Mouse (Mus musculus) heart, postnatal 0 days (tissue): ENCODE data around the gene Arl6ip5. TPM values are rescaled to one million over a fixed set of nuclear protein-coding genes. Genes with fewer than 3 reads are reported as not detected.

Experiments
- ATAC-seq: fragments of 200-750 bp; cut with Nextera tagmentation; 2 replicates; pipeline ENCODE4 v1.8.0; 2017; ENCODE audit warnings: low read depth, moderate number of reproducible peaks, moderate library complexity; ENCODE audit not compliant: insufficient read depth
- DNase-seq: peaks from one replicate; pipeline ENCODE4 v3.0.0-alpha.2; 2016; ENCODE audit warnings: low spot score
- H3K27ac ChIP-seq: fragments of 300-500 bp; sonication (generic); 2 replicates; pipeline ENCODE4 v1.5.1; 2014; ENCODE audit warnings: low read depth, mild to moderate bottlenecking
- H3K27me3 ChIP-seq: fragments of 300-500 bp; sonication (generic); 2 replicates; pipeline ENCODE4 v1.6.1; 2014; ENCODE audit warnings: low read length, mixed read lengths; ENCODE audit not compliant: control insufficient read depth, insufficient read depth
- H3K36me3 ChIP-seq: fragments of 300-500 bp; sonication (generic); replicated peaks from 2 replicates; pipeline ENCODE4 v1.6.1; 2014; ENCODE audit warnings: low read length, mixed read lengths; ENCODE audit not compliant: control insufficient read depth, insufficient read depth
- H3K4me1 ChIP-seq: fragments of 300-500 bp; sonication (generic); 2 replicates; pipeline ENCODE4 v1.6.1; 2014; ENCODE audit warnings: antibody characterized with exemption; ENCODE audit not compliant: control insufficient read depth, insufficient read depth
- H3K4me2 ChIP-seq: fragments of 300-500 bp; sonication (generic); 2 replicates; pipeline ENCODE4 v1.6.1; 2014; ENCODE audit warnings: low read depth, mild to moderate bottlenecking, low read length, moderate library complexity
- H3K4me3 ChIP-seq: fragments of 300-500 bp; sonication (generic); 2 replicates; pipeline ENCODE4 v1.5.1; 2014; ENCODE audit warnings: low read depth, low read length
- H3K9ac ChIP-seq: fragments of 300-500 bp; sonication (generic); replicated peaks from 2 replicates; pipeline ENCODE4 v1.6.1; 2014; ENCODE audit warnings: low read depth, low read length, mixed read lengths
- H3K9me3 ChIP-seq: fragments of 300-500 bp; sonication (generic); replicated peaks from 2 replicates; pipeline ENCODE4 v1.6.1; 2016; ENCODE audit warnings: low read length; ENCODE audit not compliant: control insufficient read depth
- CTCF ChIP-seq: IDR thresholded peaks from 2 replicates; pipeline ENCODE4 v1.5.1; 2016; ENCODE audit warnings: antibody characterized with exemption, control low read depth, low read depth
- EP300 ChIP-seq: IDR thresholded peaks from 2 replicates; pipeline ENCODE4 v1.6.1; 2016; ENCODE audit warnings: antibody characterized with exemption, low read depth
- WGBS: fragments of 180-500 bp; shearing (Covaris S2); extraction: QIAGEN DNeasy Blood & Tissue Kit; methylation state at CpG from one replicate; pipeline ENCODE4 v1.1.7; 2014; 5-methylcytosine and 5-hydroxymethylcytosine counted together
- polyA plus RNA-seq: library from polyadenylated mRNA; unstranded; fragments of >200 nt; fragmentation: Nextera tagmentation; extraction: Ambion mirVana; gene quantifications from 2 replicates; pipeline ENCODE4 v1.2.1, GENCODE M21; 2015
- total RNA-seq: library from RNA; depleted of rRNA; stranded (reverse); fragments of >200 nt; gene quantifications from 2 replicates; pipeline ENCODE4 v1.2.3, GENCODE M21; 2014; ENCODE audit warnings: low replicate concordance

The Arl6ip5 gene
- total and polyA plus RNA-seq, 2 experiments from 2014 or later: 83.7 to 103 TPM

- peaks cover 55% of the 10 kb centered on the region for H3K36me3 ChIP-seq
Observed at GRCm38 (mm10) chr6:97236088-97236487, 25.6 kb downstream of the Arl6ip5 start.

DNA sequence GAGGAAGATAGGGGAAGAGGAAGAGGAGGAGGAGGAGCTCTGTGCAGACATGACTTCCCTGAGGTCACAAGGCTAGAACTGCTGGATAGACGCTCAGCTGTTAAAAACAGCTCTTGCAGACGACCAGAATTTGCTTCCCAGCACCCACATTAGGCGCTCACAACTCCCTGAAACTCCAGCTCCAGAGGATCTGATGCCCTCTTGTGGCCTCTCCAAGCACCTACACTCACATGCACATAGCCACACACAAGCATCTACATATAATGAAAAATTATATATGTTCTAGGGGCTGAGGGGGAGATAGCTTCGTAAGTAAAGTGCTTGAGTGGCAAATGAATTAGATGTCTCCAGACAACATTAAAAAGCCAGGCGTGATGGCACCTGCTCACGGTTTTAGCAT is 28.9 kb downstream of the Arl6ip5 start:
- TF ChIP-seq EP300 (no peak), CTCF (no peak)
- no peak for ATAC-seq
- no peaks in the 10 kb centered on the region for H3K4me1 ChIP-seq

More at GRCm38 (mm10) chr6:97236088-97236487, 25.6 kb downstream of the Arl6ip5 start:
- Histone ChIP-seq H3K27ac (no peak overlapping the region), H3K9ac (no peak overlapping the region), H3K27me3 (no peaks in the 10 kb centered on the region), H3K4me3 (no peak overlapping the region), H3K4me2 (no peak overlapping the region), H3K9me3 (no peaks in the 10 kb centered on the region), H3K4me1 (no peaks in the 10 kb centered on the region)
- DNase-seq (no peak), ATAC-seq (no peak)
- WGBS: 98% methylated on average over 5 of the region's 5 CpGs
- no peak for TF ChIP-seq EP300
- TF ChIP-seq CTCF: no peak

GRCm38 (mm10) chr6:97240092-97240491 is 29.6 kb downstream of the Arl6ip5 start:
- no peak overlapping the region for H3K4me3 ChIP-seq
- H3K9me3 ChIP-seq: no peaks in the 10 kb centered on the region
- H3K4me1 ChIP-seq: no peaks in the 10 kb centered on the region
- no peak for TF ChIP-seq EP300
- no peak for TF ChIP-seq CTCF
- H3K27me3 ChIP-seq: no peaks in the 10 kb centered on the region
- no peak overlapping the region for H3K4me2 ChIP-seq
- 85% methylated on average over 5 of the region's 5 CpGs for WGBS
- ATAC-seq: no peak
- H3K9ac ChIP-seq: no peak overlapping the region
- no peak overlapping the region for H3K27ac ChIP-seq
- H3K36me3 ChIP-seq: peaks cover 23% of the 10 kb centered on the region
- no peak for DNase-seq

More for the DNA sequence above, 28.9 kb downstream of the Arl6ip5 start:
- H3K4me2 ChIP-seq: no peak overlapping the region
- H3K4me3 ChIP-seq: no peak overlapping the region
- H3K9me3 ChIP-seq: no peaks in the 10 kb centered on the region
- DNase-seq: no peak
- H3K27me3 ChIP-seq: no peaks in the 10 kb centered on the region
- H3K9ac ChIP-seq: no peak overlapping the region
- 96% methylated on average over 6 of the region's 6 CpGs for WGBS
- peaks cover 29% of the 10 kb centered on the region for H3K36me3 ChIP-seq
- no peak overlapping the region for H3K27ac ChIP-seq

DNA sequence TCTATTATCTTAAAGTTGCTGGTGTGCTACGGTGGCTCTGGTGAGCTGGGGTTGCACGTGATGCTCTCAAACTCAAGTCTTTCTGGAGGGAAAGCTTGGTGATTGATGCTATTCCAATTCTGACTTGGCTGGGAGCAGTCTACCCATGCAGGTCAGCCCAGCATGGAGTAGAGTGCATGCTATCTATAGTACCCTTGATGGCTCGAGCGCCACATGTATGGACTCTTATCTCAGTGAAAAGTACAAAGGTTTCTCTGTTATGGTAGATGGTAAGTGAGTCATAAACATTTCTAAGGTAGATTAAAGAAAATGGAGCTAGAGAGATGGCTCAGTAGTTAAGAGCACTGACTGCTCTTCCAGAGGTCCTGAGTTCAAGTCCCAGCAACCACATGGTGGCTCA is 32.0 kb downstream of the Arl6ip5 start:
- WGBS: 70% methylated on average over 4 of the region's 4 CpGs
- Histone ChIP-seq H3K4me2 (no peak overlapping the region), H3K36me3 (peaks cover 29% of the 10 kb centered on the region), H3K27ac (no peak overlapping the region), H3K4me3 (no peak overlapping the region), H3K4me1 (no peaks in the 10 kb centered on the region), H3K9me3 (no peaks in the 10 kb centered on the region), H3K9ac (no peak overlapping the region), H3K27me3 (no peaks in the 10 kb centered on the region)
- TF ChIP-seq EP300 (no peak), CTCF (no peak)
- DNase-seq: no peak
- ATAC-seq: no peak

GRCm38 (mm10) chr6:97245200-97245599 is 34.7 kb downstream of the Arl6ip5 start:
- H3K9me3 ChIP-seq: no peaks in the 10 kb centered on the region
- no peak overlapping the region for H3K27ac ChIP-seq
- H3K27me3 ChIP-seq: no peaks in the 10 kb centered on the region
- peaks cover 17% of the 10 kb centered on the region for H3K36me3 ChIP-seq
- TF ChIP-seq EP300 (no peak), CTCF (no peak)
- ATAC-seq (no peak), DNase-seq (no peak)
- no peak overlapping the region for H3K9ac ChIP-seq
- H3K4me3 ChIP-seq: no peak overlapping the region
- H3K4me1 ChIP-seq: no peaks in the 10 kb centered on the region
- no peak overlapping the region for H3K4me2 ChIP-seq

- Histone ChIP-seq H3K4me1 (no peaks in the 10 kb centered on the region), H3K27me3 (no peaks in the 10 kb centered on the region), H3K9ac (0 out of 2 replicates have a peak overlapping the region, but pooled peaks have one; percentile 66), H3K27ac (peak overlapping the region; percentile 37; the same call in 1 of the 2 replicates), H3K36me3 (peaks cover 13% of the 10 kb centered on the region), H3K9me3 (no peaks in the 10 kb centered on the region), H3K4me2 (peak overlapping the region; percentile 60), H3K4me3 (peak overlapping the region; percentile 42)
- 19% methylated on average over 6 of the region's 6 CpGs for WGBS
- TF ChIP-seq CTCF (peak; percentile 94), EP300 (no peak)
- ATAC-seq: peak; percentile 26; the same call in 1 of the 2 replicates
- peak; percentile 80 for DNase-seq
Observed at GRCm38 (mm10) chr6:97250966-97251365, 40.5 kb downstream of the Arl6ip5 start.
